Mouse (Mus musculus): Measurements from ENCODE around the gene Smurf2.

DNA sequence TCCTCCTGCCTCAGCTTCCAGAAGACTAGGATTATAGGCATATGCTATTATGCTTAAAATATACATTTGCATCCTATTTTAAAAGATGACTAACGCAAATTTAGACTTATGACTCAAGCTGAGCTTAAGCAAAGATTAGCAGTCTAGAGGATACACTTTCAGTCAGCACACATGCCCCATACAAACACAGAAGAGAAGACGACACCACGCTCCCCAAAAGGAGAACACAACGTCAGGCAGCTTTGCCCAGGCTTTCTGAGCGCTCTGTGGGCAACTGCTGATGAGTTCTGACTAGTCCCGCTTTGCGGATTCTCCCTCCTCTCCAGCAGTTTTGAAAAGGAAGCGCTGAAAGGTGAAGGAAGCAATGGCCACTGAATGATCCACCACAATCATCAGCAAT lies 96.8 kb downstream of the Smurf2 start:
- TF ChIP-seq CTCF (IDR thresholded peaks at IDR 0.05) (no peak), EP300 (IDR thresholded peaks at IDR 0.05) (no peak)

Measured in lung, postnatal 0 days (tissue).